Mouse (Mus musculus): Measurements from ENCODE around the gene Atp7b.

GRCm38 (mm10) chr8:22043706-22044105 lies 16.4 kb downstream of the Atp7b start:
- TF ChIP-seq POLR2A (IDR thresholded peaks at IDR 0.05; ENCODE audit: extremely low read depth, insufficient read depth, low read length): no peak
- TF ChIP-seq CTCF (IDR thresholded peaks at IDR 0.05; ENCODE audit: extremely low read depth, insufficient read depth, low read length): no peak
